Comparison of ENCODE assay signal across 14 mouse cellular contexts in the genomic region with DNA sequence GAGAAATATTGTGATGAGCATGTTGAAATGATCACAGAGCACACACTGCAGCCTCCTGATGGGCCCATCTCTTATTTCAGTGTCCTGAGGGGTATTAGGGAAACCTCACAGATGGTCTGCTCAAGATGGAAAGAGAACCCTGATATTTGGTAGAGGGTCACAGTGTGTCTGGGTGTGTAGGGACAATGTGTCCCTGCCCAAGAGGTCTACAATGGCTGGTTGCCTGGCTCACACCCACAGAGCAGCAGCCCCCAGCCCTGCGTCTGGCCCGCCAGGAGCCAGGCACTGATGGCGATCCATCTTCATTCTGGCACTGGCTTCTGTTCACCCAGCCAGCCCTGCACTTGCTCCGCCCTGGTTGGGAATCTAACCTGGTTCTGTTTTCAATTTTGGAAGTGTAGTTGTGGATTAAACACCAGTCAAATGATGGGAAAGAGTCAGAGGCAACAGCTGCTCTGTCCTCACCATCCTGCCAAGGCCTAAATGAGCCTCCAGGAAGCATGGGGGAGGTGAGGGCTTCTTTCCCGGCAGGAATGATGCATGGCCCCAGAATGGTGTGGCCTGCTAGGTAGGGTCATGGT.
DNase-seq lines count a peak whose midpoint lies in the region; ATAC-seq lines count a peak whose summit lies in the region.
"Had no signal": no experiment of that assay in that cellular context is flagged by ENCODE, and none has a peak within 500 bp of the region (broad histone marks: within the 10 kb centered on the region; RNA-seq: fewer than 3 reads in every experiment).

No protein-coding gene starts in this region.

- no peak overlapping the region for H3K4me2 ChIP-seq in hindbrain, embryonic 14.5 days (replicated peaks)
- H3K4me2 ChIP-seq in hindbrain, embryonic 12.5 days (replicated peaks) = no peak overlapping the region
- no peak overlapping the region for H3K4me2 ChIP-seq in embryonic facial prominence, embryonic 15.5 days (replicated peaks)
- H3K4me2 ChIP-seq in limb, embryonic 11.5 days (ENCODE audit: low read depth, severe bottlenecking) = no peak overlapping the region
- H3K4me2 ChIP-seq: forebrain, embryonic 15.5 days; midbrain, embryonic 15.5 days had no signal

- WGBS in hindbrain, embryonic 14.5 days = 76% methylated on average over 5 of the region's 5 CpGs
- WGBS in hindbrain, embryonic 12.5 days = 66% methylated on average over 5 of the region's 5 CpGs
- 43% methylated on average over 5 of the region's 5 CpGs for WGBS in embryonic facial prominence, embryonic 15.5 days
- WGBS in limb, embryonic 11.5 days = 43% methylated on average over 5 of the region's 5 CpGs

- DNase-seq in cerebellum, postnatal 14 days = peak; percentile 48 to 60
- DNase-seq in cerebellum, adult 18-20 months = no peak
- DNase-seq in hindbrain, embryonic 14.5 days (ENCODE audit: low spot score) = no peak
- DNase-seq in limb, embryonic 11.5 days (ENCODE audit: low spot score) = peak; percentile 26
- DNase-seq in right cerebral cortex, postnatal 25 days = no peak
- DNase-seq in neural tube, embryonic 10.5 days (ENCODE audit: extremely low spot score, low spot score) = no peak
- DNase-seq: adrenal gland, postnatal 14 days; kidney, postnatal 25 days; right cerebral cortex, adult 18-20 months had no signal

- H3K4me1 ChIP-seq in hindbrain, embryonic 14.5 days (replicated peaks; ENCODE audit: control insufficient read depth, insufficient read depth, low read length) = no peaks in the 10 kb centered on the region
- H3K4me1 ChIP-seq in hindbrain, embryonic 12.5 days = no peaks in the 10 kb centered on the region
- H3K4me1 ChIP-seq in embryonic facial prominence, embryonic 15.5 days = peaks cover 6% of the 10 kb centered on the region
- H3K4me1 ChIP-seq in limb, embryonic 11.5 days (ENCODE audit: control insufficient read depth, insufficient read depth, low read length) = no peaks in the 10 kb centered on the region
- H3K4me1 ChIP-seq: forebrain, embryonic 15.5 days; midbrain, embryonic 15.5 days had no signal

- ATAC-seq in hindbrain, embryonic 14.5 days (ENCODE audit: low FRiP score) = peak; percentile 37; the same call in 1 of the 2 replicates
- ATAC-seq in hindbrain, embryonic 12.5 days (ENCODE audit: low FRiP score) = no peak
- ATAC-seq in embryonic facial prominence, embryonic 15.5 days (ENCODE audit: insufficient number of reproducible peaks, low FRiP score, low TSS enrichment, low read depth) = peak; percentile 43; the same call in 1 of the 2 replicates
- ATAC-seq in limb, embryonic 11.5 days (ENCODE audit: insufficient number of reproducible peaks, low FRiP score, low TSS enrichment, low read depth) = no peak
- ATAC-seq: forebrain, embryonic 15.5 days; midbrain, embryonic 15.5 days had no signal

- no peak overlapping the region for H3K9ac ChIP-seq in hindbrain, embryonic 14.5 days
- H3K9ac ChIP-seq in hindbrain, embryonic 12.5 days = no peak overlapping the region
- H3K9ac ChIP-seq in embryonic facial prominence, embryonic 15.5 days = no peak overlapping the region
- H3K9ac ChIP-seq in limb, embryonic 11.5 days (ENCODE audit: low read length) = no peak overlapping the region
- H3K9ac ChIP-seq: forebrain, embryonic 15.5 days; liver, embryonic 14.5 days; midbrain, embryonic 15.5 days had no signal

- H3K4me3 ChIP-seq in hindbrain, embryonic 14.5 days (replicated peaks; ENCODE audit: low read length) = no peak overlapping the region
- no peak overlapping the region for H3K4me3 ChIP-seq in hindbrain, embryonic 12.5 days
- no peak overlapping the region for H3K4me3 ChIP-seq in embryonic facial prominence, embryonic 15.5 days (replicated peaks)
- no peak overlapping the region for H3K4me3 ChIP-seq in limb, embryonic 11.5 days (ENCODE audit: low read depth, low read length)
- H3K4me3 ChIP-seq: forebrain, embryonic 15.5 days; midbrain, embryonic 15.5 days had no signal

- no peak overlapping the region for H3K27ac ChIP-seq in hindbrain, embryonic 14.5 days
- no peak overlapping the region for H3K27ac ChIP-seq in hindbrain, embryonic 12.5 days
- H3K27ac ChIP-seq in embryonic facial prominence, embryonic 15.5 days (replicated peaks) = no peak overlapping the region
- no peak overlapping the region for H3K27ac ChIP-seq in limb, embryonic 11.5 days (replicated peaks; ENCODE audit: low read depth, low read length)
- H3K27ac ChIP-seq: forebrain, embryonic 15.5 days; liver, embryonic 14.5 days; midbrain, embryonic 15.5 days had no signal

- H3K36me3 ChIP-seq in hindbrain, embryonic 14.5 days (replicated peaks; ENCODE audit: control insufficient read depth, insufficient read depth) = no peaks in the 10 kb centered on the region
- H3K36me3 ChIP-seq in hindbrain, embryonic 12.5 days = no peaks in the 10 kb centered on the region
- H3K36me3 ChIP-seq in embryonic facial prominence, embryonic 15.5 days = no peaks in the 10 kb centered on the region
- H3K36me3 ChIP-seq in limb, embryonic 11.5 days (ENCODE audit: control insufficient read depth, insufficient read depth, low read length) = no peaks in the 10 kb centered on the region
- H3K36me3 ChIP-seq: forebrain, embryonic 15.5 days; midbrain, embryonic 15.5 days had no signal

- H3K27me3 ChIP-seq in hindbrain, embryonic 14.5 days (ENCODE audit: control insufficient read depth, insufficient read depth, low read length) = no peaks in the 10 kb centered on the region
- H3K27me3 ChIP-seq in hindbrain, embryonic 12.5 days = no peaks in the 10 kb centered on the region
- H3K27me3 ChIP-seq in embryonic facial prominence, embryonic 15.5 days = no peaks in the 10 kb centered on the region
- H3K27me3 ChIP-seq in limb, embryonic 11.5 days (ENCODE audit: control insufficient read depth, insufficient read depth, low read length) = no peaks in the 10 kb centered on the region
- H3K27me3 ChIP-seq: forebrain, embryonic 15.5 days; midbrain, embryonic 15.5 days had no signal

- H3K9me3 ChIP-seq in hindbrain, embryonic 14.5 days (ENCODE audit: control insufficient read depth, low read length) = no peaks in the 10 kb centered on the region
- H3K9me3 ChIP-seq in hindbrain, embryonic 12.5 days (replicated peaks) = no peaks in the 10 kb centered on the region
- H3K9me3 ChIP-seq in embryonic facial prominence, embryonic 15.5 days (replicated peaks) = no peaks in the 10 kb centered on the region
- no peaks in the 10 kb centered on the region for H3K9me3 ChIP-seq in limb, embryonic 11.5 days (ENCODE audit: control insufficient read depth, low read length)
- H3K9me3 ChIP-seq: forebrain, embryonic 15.5 days; midbrain, embryonic 15.5 days had no signal

Comparison
In these comparisons a context has a peak if more than half of its experiments do, and no peak if none do; other contexts are left out.
1. DNase-seq: peak in cerebellum, postnatal 14 days (2 of 2) and limb, embryonic 11.5 days (single experiment); none in cerebellum, adult 18-20 months (0 of 2), hindbrain, embryonic 14.5 days (single experiment), right cerebral cortex, postnatal 25 days (single experiment) and neural tube, embryonic 10.5 days (single experiment).
2. ATAC-seq: peak in hindbrain, embryonic 14.5 days (single experiment) and embryonic facial prominence, embryonic 15.5 days (single experiment); none in hindbrain, embryonic 12.5 days (single experiment) and limb, embryonic 11.5 days (single experiment).